Mouse (Mus musculus) kidney, postnatal 14 days (tissue): Measurements from ENCODE around the gene Fbxl3.
A peak's percentile ranks its signal among the peaks of the same experiment; 100 is the strongest.

Experiments used
- DNase-seq: peaks from one replicate; pipeline ENCODE4 v3.0.0; 2022; ENCODE audit warnings: mixed read lengths

Fbxl3 gene

GRCm38 (mm10) chr14:103037016-103037415 lies 62.4 kb downstream of the Fbxl3 start:
- DNase-seq: no peak

DNA sequence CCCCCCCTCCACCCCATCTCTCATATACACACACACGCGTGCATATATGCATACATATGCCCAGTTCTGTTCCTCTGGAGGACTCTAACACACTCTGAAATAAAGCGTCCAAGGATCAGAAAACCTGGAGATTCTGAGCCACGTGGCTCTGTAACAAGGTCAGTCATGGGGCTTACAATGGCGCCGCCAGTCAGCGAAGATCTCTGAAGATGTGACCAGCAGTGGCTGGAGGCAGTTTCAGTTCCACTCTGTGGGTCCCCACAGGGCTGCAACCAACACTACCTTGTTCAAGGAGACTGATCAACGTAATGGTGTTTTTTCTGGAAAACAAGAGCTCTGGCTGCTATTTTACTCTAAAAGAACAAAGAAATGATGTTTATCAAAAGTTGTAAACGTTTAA lies 65.3 kb downstream of the Fbxl3 start:
- no peak for DNase-seq

DNA sequence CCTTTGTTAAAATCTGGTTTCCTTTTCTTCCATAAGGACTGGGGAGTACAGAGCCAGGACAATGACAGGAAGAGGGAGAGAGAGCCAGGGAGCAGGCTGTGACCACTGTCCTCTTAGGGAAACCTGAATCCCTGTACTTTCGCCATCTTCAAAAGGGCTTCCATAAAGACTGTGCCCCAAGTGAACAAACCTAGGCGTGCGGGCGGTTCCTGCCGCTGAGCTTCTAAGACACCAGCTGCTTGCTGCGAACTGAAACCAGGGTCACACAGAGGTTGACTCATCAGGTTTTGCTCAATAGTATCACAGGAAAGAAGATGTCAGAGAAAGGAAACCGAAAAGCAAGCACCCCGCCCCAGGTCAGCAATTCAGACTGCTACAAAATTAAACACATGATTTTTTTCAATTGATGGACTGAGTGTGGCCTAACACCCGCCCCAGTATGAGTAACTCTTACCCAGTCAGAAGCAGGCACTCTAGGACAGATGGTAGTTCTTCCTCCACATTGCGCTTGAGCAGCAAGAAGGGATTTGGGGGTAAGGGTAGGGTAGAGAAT lies 66.0 kb downstream of the Fbxl3 start:
- DNase-seq: peak; percentile 25
